Mouse (Mus musculus) left cerebral cortex, adult 2 months (tissue): Measurements from ENCODE around the gene Hsf5. TPM values are rescaled to one million over a fixed set of nuclear protein-coding genes. Genes with fewer than 3 reads are reported as not detected.

Experiments
- DNase-seq, 2 experiments: peaks; one replicate each; pipeline ENCODE4 v3.0.0; 2021 to 2022; ENCODE audit warnings: low spot score in 2 of 2, mixed read lengths in 1 of 2; ENCODE audit errors: extremely low spot score in 1 of 2
- H3K27ac ChIP-seq: fragments of 200-600 bp; 2 replicates; pipeline ENCODE4 v1.8.1; 2022
- H3K4me3 ChIP-seq: fragments of 200-600 bp; 2 replicates; pipeline ENCODE4 v1.8.1; 2022
- CTCF ChIP-seq: fragments of 200-600 bp; IDR thresholded peaks from 2 replicates; pipeline ENCODE4 v1.8.1; 2022; ENCODE audit warnings: antibody characterized with exemption, mild to moderate bottlenecking, moderate library complexity
- intact Hi-C: fragments of 180-260 bp; cut with DNase I; formaldehyde crosslinking; loops from one replicate; pipeline ENCODE4 v1.15.1; 2025
- total RNA-seq, 2 experiments: library from RNA; stranded (reverse); gene quantifications; 2 replicates each; pipeline ENCODE4 v1.2.3; 2021

The Hsf5 gene
- total RNA-seq, 2 experiments from 2014 or later = 0.54 to 0.77 TPM

- H3K27ac ChIP-seq = no peak overlapping the region
- intact Hi-C loops = loop anchor here (2.0 kb wide), 4 partner anchors 73 to 287 kb away; partner anchors contain the start of gene Supt4a
- TF ChIP-seq CTCF = no peak
- H3K4me3 ChIP-seq = no peak overlapping the region
- no peak for DNase-seq
Measured at GRCm38 (mm10) chr11:87663948-87664347, 47.0 kb downstream of the Hsf5 start.

- 0 out of 2 replicates have a peak overlapping the region, but pooled peaks have one; percentile 16 for H3K4me3 ChIP-seq
- intact Hi-C loops = no loop called here
Measured at GRCm38 (mm10) chr11:87664521-87664920, 47.6 kb downstream of the Hsf5 start.

GRCm38 (mm10) chr11:87665224-87665623 is 48.3 kb downstream of the Hsf5 start:
- no peak overlapping the region for H3K27ac ChIP-seq
- no peak for TF ChIP-seq CTCF
- intact Hi-C loops = no loop called here
- DNase-seq = no peak
- no peak overlapping the region for H3K4me3 ChIP-seq

More at GRCm38 (mm10) chr11:87664521-87664920, 47.6 kb downstream of the Hsf5 start:
- no peak for TF ChIP-seq CTCF
- DNase-seq = no peak
- no peak overlapping the region for H3K27ac ChIP-seq

- intact Hi-C loops = no loop called here
- Histone ChIP-seq H3K27ac (no peak overlapping the region), H3K4me3 (no peak overlapping the region)
- DNase-seq = no peak
- no peak for TF ChIP-seq CTCF
Measured at GRCm38 (mm10) chr11:87665658-87666057, 48.7 kb downstream of the Hsf5 start.

- Histone ChIP-seq H3K4me3 (0 out of 2 replicates have a peak overlapping the region, but pooled peaks have one; percentile 5), H3K27ac (no peak overlapping the region)
- no peak for DNase-seq
- intact Hi-C loops = no loop called here
- TF ChIP-seq CTCF = no peak
Measured at GRCm38 (mm10) chr11:87666256-87667035, 49.5 kb downstream of the Hsf5 start.

GRCm38 (mm10) chr11:87667107-87668090 is 50.4 kb downstream of the Hsf5 start:
- no peak overlapping the region for H3K27ac ChIP-seq
- no peak overlapping the region for H3K4me3 ChIP-seq
- DNase-seq = no peak
- intact Hi-C loops = no loop called here
- TF ChIP-seq CTCF = no peak

GRCm38 (mm10) chr11:87673282-87673681 is 56.3 kb downstream of the Hsf5 start:
- Histone ChIP-seq H3K4me3 (no peak overlapping the region), H3K27ac (no peak overlapping the region)
- TF ChIP-seq CTCF = no peak
- DNase-seq = no peak
- intact Hi-C loops = no loop called here

- Histone ChIP-seq H3K4me3 (no peak overlapping the region), H3K27ac (no peak overlapping the region)
- no peak for DNase-seq
- TF ChIP-seq CTCF = no peak
- intact Hi-C loops = no loop called here
Measured at GRCm38 (mm10) chr11:87675606-87676005, 58.6 kb downstream of the Hsf5 start.

- no peak overlapping the region for H3K27ac ChIP-seq
- no peak overlapping the region for H3K4me3 ChIP-seq
- TF ChIP-seq CTCF = no peak
- DNase-seq = no peak
- intact Hi-C loops = no loop called here
Measured at GRCm38 (mm10) chr11:87677756-87678155, 60.8 kb downstream of the Hsf5 start.

GRCm38 (mm10) chr11:87678545-87678944 is 61.6 kb downstream of the Hsf5 start:
- intact Hi-C loops = no loop called here
- no peak overlapping the region for H3K4me3 ChIP-seq
- DNase-seq = no peak
- no peak overlapping the region for H3K27ac ChIP-seq
- TF ChIP-seq CTCF = no peak

GRCm38 (mm10) chr11:87678976-87679375 is 62.0 kb downstream of the Hsf5 start:
- TF ChIP-seq CTCF = no peak
- H3K4me3 ChIP-seq = no peak overlapping the region
- intact Hi-C loops = no loop called here
- no peak for DNase-seq
- no peak overlapping the region for H3K27ac ChIP-seq

- DNase-seq = no peak
- no peak for TF ChIP-seq CTCF
- intact Hi-C loops = no loop called here
- no peak overlapping the region for H3K4me3 ChIP-seq
- no peak overlapping the region for H3K27ac ChIP-seq
Measured at GRCm38 (mm10) chr11:87680786-87681185, 63.8 kb downstream of the Hsf5 start.
